Mouse (Mus musculus) G1E (cell line): ENCODE results near the gene Gid8. TPM values are rescaled to one million over a fixed set of nuclear protein-coding genes. Genes with fewer than 3 reads are reported as not detected.
A peak's percentile ranks its signal among the peaks of the same experiment; 100 is the strongest.

ENCODE experiments used
- ATAC-seq: 2 replicates; pipeline ENCODE4 v1.8.0; 2016; ENCODE audit warnings: mild to moderate bottlenecking; ENCODE audit not compliant: insufficient number of reproducible peaks, poor library complexity, low FRiP score, severe bottlenecking; ENCODE audit errors: extremely low read depth
- DNase-seq: peaks from one replicate; pipeline ENCODE4 v3.0.0; 2012; ENCODE audit warnings: low spot score
- H3K27me3 ChIP-seq: 2 replicates; pipeline ENCODE4 v1.6.1; 2012; ENCODE audit warnings: mild to moderate bottlenecking, low read length, inconsistent platforms; ENCODE audit not compliant: insufficient read depth
- H3K36me3 ChIP-seq: replicated peaks from 2 replicates; pipeline ENCODE3; 2012; ENCODE audit warnings: mild to moderate bottlenecking, inconsistent platforms
- H3K4me1 ChIP-seq: 2 replicates; pipeline ENCODE4 v1.6.1; 2012; ENCODE audit warnings: low read depth, low read length, inconsistent platforms, mixed read lengths; ENCODE audit not compliant: insufficient read depth
- H3K4me3 ChIP-seq: 2 replicates; pipeline ENCODE4 v1.5.1; 2012; ENCODE audit warnings: low read depth, mild to moderate bottlenecking, inconsistent platforms, low read length, moderate library complexity, mixed read lengths
- H3K9me3 ChIP-seq: replicated peaks from 2 replicates; pipeline ENCODE4 v1.6.1; 2012; ENCODE audit warnings: inconsistent platforms
- CTCF ChIP-seq: IDR thresholded peaks from 2 replicates; pipeline ENCODE4 v1.5.1; 2012; ENCODE audit warnings: low read depth, low read length, inconsistent platforms, mixed read lengths
- GATA1 ChIP-seq: IDR thresholded peaks from 2 replicates; pipeline ENCODE4 v1.6.1; 2012; ENCODE audit warnings: borderline replicate concordance, low read length, inconsistent platforms, mixed read lengths
- GATA2 ChIP-seq: IDR thresholded peaks from 2 replicates; pipeline ENCODE4 v1.6.1; 2012; ENCODE audit warnings: low read depth, low read length, inconsistent platforms, borderline replicate concordance
- POLR2AphosphoS5 ChIP-seq: IDR thresholded peaks from 2 replicates; pipeline ENCODE4 v1.6.1; 2012; ENCODE audit warnings: low read depth, low read length, inconsistent platforms; ENCODE audit not compliant: insufficient replicate concordance
- TAL1 ChIP-seq: conservative IDR thresholded peaks from 2 replicates; pipeline ENCODE4 v1.6.1; 2012; ENCODE audit warnings: low read depth, low read length, inconsistent platforms, mixed read lengths
- polyA plus RNA-seq: library from polyadenylated mRNA; stranded (reverse); fragments of >175 nt; gene quantifications from 2 replicates; pipeline ENCODE4 v1.2.3, GENCODE M21; 2012
- total RNA-seq, 2 experiments: library from RNA; stranded (forward) in 1 of 2; stranded (reverse) in 1 of 2; fragments of 200-1000 nt in 1 of 2; fragments of >200 nt in 1 of 2; fragmentation: Nextera tagmentation in 1 of 2; gene quantifications; 2 replicates each; pipeline ENCODE4 v1.2.3; 2014 to 2017

The Gid8 gene
- total and polyA plus RNA-seq, 3 experiments = 29.3 to 79.7 (median 78.3) TPM

DNA sequence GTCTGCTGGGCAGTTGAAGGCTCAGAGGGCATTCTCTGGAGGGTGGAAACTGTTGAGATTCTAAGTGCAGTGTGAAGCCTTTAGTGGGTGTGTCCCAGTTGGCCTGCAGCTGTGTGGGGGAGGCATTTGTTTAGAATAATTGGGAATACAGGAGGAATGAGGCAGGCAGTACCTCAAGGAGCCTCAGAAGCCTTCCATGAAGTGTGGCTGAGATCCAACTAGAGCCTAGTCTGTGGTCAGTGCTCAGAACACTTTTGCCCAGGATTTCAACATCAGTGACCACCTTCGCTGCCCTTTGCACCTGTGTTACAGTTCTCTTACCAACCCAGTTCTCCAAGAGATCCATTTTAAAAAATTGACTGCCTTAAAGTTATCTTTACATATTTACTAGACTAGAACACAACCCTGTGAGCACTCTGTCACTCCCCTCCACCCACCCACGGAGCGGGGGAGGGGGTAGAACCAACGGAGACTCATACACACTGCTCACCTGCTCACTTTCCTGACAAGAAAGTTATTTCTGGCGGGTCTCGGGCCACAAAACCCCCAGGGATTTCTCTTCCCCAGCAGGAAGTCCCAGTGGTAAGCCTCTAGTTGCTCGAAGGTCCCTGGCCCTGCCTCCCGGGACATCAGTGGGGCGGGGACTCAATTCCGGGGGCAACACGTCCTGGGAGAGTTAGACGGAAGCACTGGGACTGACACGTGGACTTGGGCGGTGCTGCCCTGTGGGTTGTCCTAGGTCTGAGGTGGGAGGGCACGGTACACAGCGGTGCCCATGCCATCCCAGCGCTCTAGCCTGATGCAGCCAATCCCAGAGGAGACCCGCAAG is 14.9 kb downstream of the Gid8 start, which contains the start of gene Slc17a9:
TSS of gene Slc17a9 (plus strand) at position 679 of the 829 bp plus-strand sequence.
- peaks cover 20% of the 10 kb centered on the region for H3K27me3 ChIP-seq
- TF ChIP-seq TAL1 (no peak), CTCF (no peak), GATA1 (no peak), POLR2AphosphoS5 (no peak), GATA2 (no peak)
- H3K4me3 ChIP-seq = peak within 1 kb of the TSS; percentile 59; the same call in 1 of the 2 replicates
- H3K4me1 ChIP-seq = peaks cover 51% of the 10 kb centered on the region
- peaks cover 59% of the 10 kb centered on the region for H3K36me3 ChIP-seq
- no peaks in the 10 kb centered on the region for H3K9me3 ChIP-seq
- peak; percentile 58 for ATAC-seq
- DNase-seq = peak; percentile 43

DNA sequence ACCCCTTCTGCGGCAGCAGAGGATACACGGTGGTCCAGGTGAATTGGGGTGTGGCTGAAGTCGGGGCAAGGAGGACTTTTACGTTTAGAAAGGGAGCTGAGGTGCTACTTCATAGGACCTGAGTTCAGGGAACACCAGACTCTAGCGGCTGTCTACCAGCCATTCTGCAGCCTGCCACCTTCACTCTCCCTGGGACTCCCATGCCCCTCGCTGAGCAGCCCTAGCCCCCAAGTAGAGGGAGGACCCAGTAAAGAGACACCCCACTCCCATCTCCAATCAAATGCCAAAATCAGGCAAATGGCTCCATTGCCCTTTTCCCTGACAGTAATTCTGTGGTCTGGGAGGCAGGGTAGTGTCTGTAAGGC is 15.5 kb downstream of the Gid8 start:
- Histone ChIP-seq H3K27me3 (peaks cover 20% of the 10 kb centered on the region), H3K36me3 (peaks cover 53% of the 10 kb centered on the region), H3K9me3 (no peaks in the 10 kb centered on the region), H3K4me3 (peak overlapping the region; percentile 59; the same call in 1 of the 2 replicates), H3K4me1 (peaks cover 51% of the 10 kb centered on the region)
- DNase-seq (no peak), ATAC-seq (no peak)
- TF ChIP-seq CTCF (no peak), TAL1 (no peak), POLR2AphosphoS5 (no peak), GATA1 (no peak), GATA2 (no peak)

- H3K9me3 ChIP-seq = no peaks in the 10 kb centered on the region
- DNase-seq = no peak
- no peak overlapping the region for H3K4me3 ChIP-seq
- TF ChIP-seq TAL1 (no peak), GATA1 (no peak)
- H3K4me1 ChIP-seq = peaks cover 51% of the 10 kb centered on the region
- peaks cover 25% of the 10 kb centered on the region for H3K27me3 ChIP-seq
- no peak for ATAC-seq
- H3K36me3 ChIP-seq = peaks cover 47% of the 10 kb centered on the region
These were observed 16.1 kb downstream of the Gid8 start for GRCm38 (mm10) chr2:180725856-180726629.

GRCm38 (mm10) chr2:180726658-180727442 is 16.9 kb downstream of the Gid8 start:
- no peak for ATAC-seq
- no peak for TF ChIP-seq TAL1
- no peak for TF ChIP-seq CTCF
- TF ChIP-seq POLR2AphosphoS5 = no peak
- TF ChIP-seq GATA1 = no peak
- TF ChIP-seq GATA2 = no peak
- Histone ChIP-seq H3K27me3 (peaks cover 34% of the 10 kb centered on the region), H3K4me1 (peaks cover 50% of the 10 kb centered on the region), H3K36me3 (peaks cover 39% of the 10 kb centered on the region), H3K4me3 (no peak overlapping the region), H3K9me3 (no peaks in the 10 kb centered on the region)
- DNase-seq = no peak

DNA sequence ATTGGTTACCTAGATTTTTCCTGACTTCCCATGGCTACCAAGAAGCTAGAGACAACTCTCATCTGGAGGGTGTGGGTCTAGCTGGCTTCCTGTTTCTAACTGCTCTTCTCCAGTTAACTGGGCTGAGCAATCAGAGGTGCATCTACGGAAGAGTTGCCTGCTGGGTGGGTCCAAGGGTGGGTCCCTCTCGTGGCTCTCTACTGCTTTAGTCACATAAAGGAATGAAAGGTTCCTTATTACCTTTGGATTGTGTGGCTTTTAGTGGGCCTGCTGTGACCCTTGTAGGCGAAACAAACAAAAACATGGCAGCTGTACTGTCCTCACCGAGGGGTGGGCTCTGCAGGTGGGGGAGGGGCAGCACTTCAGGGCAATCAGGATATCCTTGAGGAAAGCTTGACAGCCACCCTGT is 17.7 kb downstream of the Gid8 start:
- H3K4me1 ChIP-seq = peaks cover 55% of the 10 kb centered on the region
- DNase-seq (no peak), ATAC-seq (no peak)
- H3K27me3 ChIP-seq = peaks cover 41% of the 10 kb centered on the region
- TF ChIP-seq CTCF = no peak
- TF ChIP-seq TAL1 = no peak
- no peak for TF ChIP-seq GATA2
- TF ChIP-seq GATA1 = no peak
- TF ChIP-seq POLR2AphosphoS5 = no peak
- no peak overlapping the region for H3K4me3 ChIP-seq
- H3K9me3 ChIP-seq = no peaks in the 10 kb centered on the region
- peaks cover 31% of the 10 kb centered on the region for H3K36me3 ChIP-seq

GRCm38 (mm10) chr2:180731036-180731435 is 21.1 kb downstream of the Gid8 start:
- DNase-seq = no peak
- Histone ChIP-seq H3K36me3 (no peaks in the 10 kb centered on the region), H3K4me1 (peaks cover 26% of the 10 kb centered on the region)

More at GRCm38 (mm10) chr2:180731036-180731435, 21.1 kb downstream of the Gid8 start:
- ATAC-seq = no peak
- TF ChIP-seq GATA1 (no peak), GATA2 (no peak), TAL1 (no peak), POLR2AphosphoS5 (no peak), CTCF (no peak)
- Histone ChIP-seq H3K9me3 (no peaks in the 10 kb centered on the region), H3K27me3 (peaks cover 66% of the 10 kb centered on the region), H3K4me3 (no peak overlapping the region)
